Mouse (Mus musculus): ENCODE data around the gene Btbd35f9. TPM values are rescaled to one million over a fixed set of nuclear protein-coding genes. Genes with fewer than 3 reads are reported as not detected.
"Not testable (repeated sequence)": the region's sequence is repeated elsewhere in the genome, so short reads cannot be mapped to it uniquely, and the experiment has no call there.

Btbd35f9 gene
- polyA plus RNA-seq (2012; ENCODE audit: insufficient read depth, insufficient read length, missing spikeins), result not detected in 2 replicates

DNA sequence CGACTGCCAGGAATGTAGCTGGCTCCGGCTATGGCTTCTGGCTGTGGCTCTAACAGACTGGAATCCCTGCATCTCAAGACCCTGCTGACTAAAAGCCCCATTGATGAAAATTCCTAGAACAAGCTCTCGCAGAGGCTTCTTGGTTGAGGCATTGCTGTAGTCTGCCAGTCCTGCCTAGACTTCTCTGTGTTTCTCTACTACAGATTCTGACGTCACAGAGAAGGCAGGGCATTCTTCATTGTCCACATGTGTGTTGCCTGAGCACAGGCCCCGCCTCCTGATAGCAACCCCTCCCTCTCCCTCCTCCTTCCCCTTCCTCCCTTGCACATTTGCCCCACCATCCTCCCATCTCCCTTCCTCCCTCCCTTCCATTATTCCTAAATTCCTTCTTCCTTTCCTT is at the start of gene Btbd35f9:
Gene Btbd35f9, minus strand, starts transcription at position 101 of the 400 bp plus-strand sequence.
- not testable (repeated sequence) for H3K4me1 ChIP-seq (ENCODE audit: control insufficient read depth, insufficient read depth, insufficient read length, low read length); H3K27ac ChIP-seq (replicated peaks; ENCODE audit: low read depth, low read length); H3K4me3 ChIP-seq (ENCODE audit: insufficient read depth, low read depth, low read length)

Other genes starting within 250 kb of the Btbd35f9 start
- not detected in 2 replicates for gene Btbd35f6, start 205.0 kb downstream of the Btbd35f9 start, polyA plus RNA-seq (2012; ENCODE audit: insufficient read depth, insufficient read length, missing spikeins)
- not detected in 2 replicates for gene Gm21870, start 174.7 kb downstream of the Btbd35f9 start, polyA plus RNA-seq (2012; ENCODE audit: insufficient read depth, insufficient read length, missing spikeins)
- gene Spin2g, start 77.2 kb upstream of the Btbd35f9 start, polyA plus RNA-seq (2012; ENCODE audit: insufficient read depth, insufficient read length, missing spikeins), result not detected in 2 replicates